Mouse (Mus musculus): ENCODE results near the gene Fam172a. TPM values are rescaled to one million over a fixed set of nuclear protein-coding genes. Genes with fewer than 3 reads are reported as not detected.

Fam172a gene
- polyA plus RNA-seq, 1 experiment from 2014 or later, result 11.3 TPM

- ATAC-seq (ENCODE audit: insufficient read depth), result no peak
- H3K4me1 ChIP-seq (replicated peaks), result no peaks in the 10 kb centered on the region
- no peak overlapping the region for H3K9ac ChIP-seq
- WGBS (ENCODE audit: insufficient replicate concordance), result 67% methylated on average over 5 of the region's 5 CpGs
- no peak overlapping the region for H3K4me3 ChIP-seq (replicated peaks)
- no peaks in the 10 kb centered on the region for H3K9me3 ChIP-seq (replicated peaks)
- no peaks in the 10 kb centered on the region for H3K36me3 ChIP-seq (replicated peaks)
- no peaks in the 10 kb centered on the region for H3K27me3 ChIP-seq
- no peak overlapping the region for H3K27ac ChIP-seq (replicated peaks)
- H3K4me2 ChIP-seq, result no peak overlapping the region
Measured at GRCm38 (mm10) chr13:78045116-78045515, 343.3 kb downstream of the Fam172a start.

GRCm38 (mm10) chr13:78087751-78088150 is 385.9 kb downstream of the Fam172a start:
- H3K27me3 ChIP-seq, result no peaks in the 10 kb centered on the region
- H3K4me3 ChIP-seq (replicated peaks), result no peak overlapping the region
- H3K4me2 ChIP-seq, result no peak overlapping the region
- H3K36me3 ChIP-seq (replicated peaks), result no peaks in the 10 kb centered on the region
- no peak overlapping the region for H3K27ac ChIP-seq (replicated peaks)
- no peak for ATAC-seq (ENCODE audit: insufficient read depth)
- no peaks in the 10 kb centered on the region for H3K4me1 ChIP-seq (replicated peaks)
- H3K9ac ChIP-seq, result no peak overlapping the region
- H3K9me3 ChIP-seq (replicated peaks), result no peaks in the 10 kb centered on the region
- WGBS (ENCODE audit: insufficient replicate concordance), result 67% methylated on average over 4 of the region's 4 CpGs

- ATAC-seq (ENCODE audit: insufficient read depth), result no peak
- no peak overlapping the region for H3K27ac ChIP-seq (replicated peaks)
- H3K4me1 ChIP-seq (replicated peaks), result no peaks in the 10 kb centered on the region
- no peaks in the 10 kb centered on the region for H3K9me3 ChIP-seq (replicated peaks)
- no peak overlapping the region for H3K4me3 ChIP-seq (replicated peaks)
- no peaks in the 10 kb centered on the region for H3K36me3 ChIP-seq (replicated peaks)
- H3K27me3 ChIP-seq, result no peaks in the 10 kb centered on the region
- no peak overlapping the region for H3K4me2 ChIP-seq
- H3K9ac ChIP-seq, result no peak overlapping the region
Measured at GRCm38 (mm10) chr13:78090701-78091100, 388.9 kb downstream of the Fam172a start.

GRCm38 (mm10) chr13:78091949-78092348 is 390.1 kb downstream of the Fam172a start:
- Histone ChIP-seq H3K9me3 (replicated peaks) (no peaks in the 10 kb centered on the region), H3K36me3 (replicated peaks) (no peaks in the 10 kb centered on the region), H3K4me2 (no peak overlapping the region), H3K9ac (no peak overlapping the region), H3K27ac (replicated peaks) (no peak overlapping the region), H3K27me3 (no peaks in the 10 kb centered on the region), H3K4me3 (replicated peaks) (no peak overlapping the region), H3K4me1 (replicated peaks) (no peaks in the 10 kb centered on the region)
- ATAC-seq (ENCODE audit: insufficient read depth), result no peak
- WGBS (ENCODE audit: insufficient replicate concordance), result 74% methylated on average over 3 of the region's 3 CpGs

GRCm38 (mm10) chr13:78094352-78094751 is 392.5 kb downstream of the Fam172a start:
- no peak overlapping the region for H3K27ac ChIP-seq (replicated peaks)
- H3K4me1 ChIP-seq (replicated peaks), result no peaks in the 10 kb centered on the region
- no peaks in the 10 kb centered on the region for H3K9me3 ChIP-seq (replicated peaks)
- no peak overlapping the region for H3K4me3 ChIP-seq (replicated peaks)
- H3K36me3 ChIP-seq (replicated peaks), result no peaks in the 10 kb centered on the region
- H3K4me2 ChIP-seq, result no peak overlapping the region
- ATAC-seq (ENCODE audit: insufficient read depth), result no peak
- H3K27me3 ChIP-seq, result no peaks in the 10 kb centered on the region
- no peak overlapping the region for H3K9ac ChIP-seq
- 44% methylated on average over 2 of the region's 2 CpGs for WGBS (ENCODE audit: insufficient replicate concordance)

- no peak for ATAC-seq (ENCODE audit: insufficient read depth)
- 48% methylated on average over 1 of the region's 1 CpGs for WGBS (ENCODE audit: insufficient replicate concordance)
- Histone ChIP-seq H3K4me3 (replicated peaks) (no peak overlapping the region), H3K4me1 (replicated peaks) (no peaks in the 10 kb centered on the region), H3K27ac (replicated peaks) (no peak overlapping the region), H3K27me3 (no peaks in the 10 kb centered on the region), H3K9ac (no peak overlapping the region), H3K9me3 (replicated peaks) (no peaks in the 10 kb centered on the region), H3K36me3 (replicated peaks) (no peaks in the 10 kb centered on the region), H3K4me2 (no peak overlapping the region)
Measured at GRCm38 (mm10) chr13:78095071-78095973, 393.5 kb downstream of the Fam172a start.

- Histone ChIP-seq H3K27ac (replicated peaks) (no peak overlapping the region), H3K9me3 (replicated peaks) (no peaks in the 10 kb centered on the region), H3K4me1 (replicated peaks) (no peaks in the 10 kb centered on the region), H3K4me3 (replicated peaks) (no peak overlapping the region), H3K4me2 (no peak overlapping the region), H3K27me3 (no peaks in the 10 kb centered on the region), H3K9ac (no peak overlapping the region), H3K36me3 (replicated peaks) (no peaks in the 10 kb centered on the region)
- ATAC-seq (ENCODE audit: insufficient read depth), result no peak
- WGBS (ENCODE audit: insufficient replicate concordance), result 49% methylated on average over 5 of the region's 5 CpGs
Measured at GRCm38 (mm10) chr13:78098858-78099445, 397.1 kb downstream of the Fam172a start.

GRCm38 (mm10) chr13:78099746-78100530 is 398.1 kb downstream of the Fam172a start:
- H3K36me3 ChIP-seq (replicated peaks), result no peaks in the 10 kb centered on the region
- H3K4me3 ChIP-seq (replicated peaks), result no peak overlapping the region
- no peaks in the 10 kb centered on the region for H3K27me3 ChIP-seq
- ATAC-seq (ENCODE audit: insufficient read depth), result no peak
- no peaks in the 10 kb centered on the region for H3K4me1 ChIP-seq (replicated peaks)
- no peak overlapping the region for H3K4me2 ChIP-seq
- no peaks in the 10 kb centered on the region for H3K9me3 ChIP-seq (replicated peaks)
- H3K9ac ChIP-seq, result no peak overlapping the region
- H3K27ac ChIP-seq (replicated peaks), result no peak overlapping the region
- WGBS (ENCODE audit: insufficient replicate concordance), result 49% methylated on average over 3 of the region's 3 CpGs

GRCm38 (mm10) chr13:78100664-78101063 is 398.8 kb downstream of the Fam172a start:
- no peak overlapping the region for H3K27ac ChIP-seq (replicated peaks)
- H3K4me2 ChIP-seq, result no peak overlapping the region
- 65% methylated on average over 3 of the region's 3 CpGs for WGBS (ENCODE audit: insufficient replicate concordance)
- no peak for ATAC-seq (ENCODE audit: insufficient read depth)
- no peak overlapping the region for H3K9ac ChIP-seq
- no peak overlapping the region for H3K4me3 ChIP-seq (replicated peaks)
- no peaks in the 10 kb centered on the region for H3K9me3 ChIP-seq (replicated peaks)
- no peaks in the 10 kb centered on the region for H3K4me1 ChIP-seq (replicated peaks)
- H3K36me3 ChIP-seq (replicated peaks), result no peaks in the 10 kb centered on the region
- no peaks in the 10 kb centered on the region for H3K27me3 ChIP-seq

GRCm38 (mm10) chr13:78102337-78102736 is 400.5 kb downstream of the Fam172a start:
- 44% methylated on average over 2 of the region's 2 CpGs for WGBS (ENCODE audit: insufficient replicate concordance)
- H3K27ac ChIP-seq (replicated peaks), result no peak overlapping the region

GRCm38 (mm10) chr13:78104851-78105250 is 403.0 kb downstream of the Fam172a start:
- H3K36me3 ChIP-seq (replicated peaks), result no peaks in the 10 kb centered on the region
- no peak overlapping the region for H3K4me2 ChIP-seq
- no peak for ATAC-seq (ENCODE audit: insufficient read depth)
- H3K27me3 ChIP-seq, result no peaks in the 10 kb centered on the region
- 74% methylated on average over 3 of the region's 3 CpGs for WGBS (ENCODE audit: insufficient replicate concordance)
- no peaks in the 10 kb centered on the region for H3K9me3 ChIP-seq (replicated peaks)
- no peak overlapping the region for H3K9ac ChIP-seq
- no peaks in the 10 kb centered on the region for H3K4me1 ChIP-seq (replicated peaks)
- no peak overlapping the region for H3K4me3 ChIP-seq (replicated peaks)
- H3K27ac ChIP-seq (replicated peaks), result no peak overlapping the region

More at GRCm38 (mm10) chr13:78102337-78102736, 400.5 kb downstream of the Fam172a start:
- H3K9me3 ChIP-seq (replicated peaks), result no peaks in the 10 kb centered on the region
- H3K36me3 ChIP-seq (replicated peaks), result no peaks in the 10 kb centered on the region
- no peaks in the 10 kb centered on the region for H3K4me1 ChIP-seq (replicated peaks)
- H3K4me3 ChIP-seq (replicated peaks), result no peak overlapping the region
- no peaks in the 10 kb centered on the region for H3K27me3 ChIP-seq
- no peak overlapping the region for H3K4me2 ChIP-seq
- no peak overlapping the region for H3K9ac ChIP-seq
- ATAC-seq (ENCODE audit: insufficient read depth), result no peak

All from liver, embryonic 15.5 days (tissue).